Mouse (Mus musculus): ENCODE data around the gene Casc1. TPM values are rescaled to one million over a fixed set of nuclear protein-coding genes. Genes with fewer than 3 reads are reported as not detected.

The Casc1 gene
- polyA plus RNA-seq, 1 experiment = 1.6 TPM

DNA sequence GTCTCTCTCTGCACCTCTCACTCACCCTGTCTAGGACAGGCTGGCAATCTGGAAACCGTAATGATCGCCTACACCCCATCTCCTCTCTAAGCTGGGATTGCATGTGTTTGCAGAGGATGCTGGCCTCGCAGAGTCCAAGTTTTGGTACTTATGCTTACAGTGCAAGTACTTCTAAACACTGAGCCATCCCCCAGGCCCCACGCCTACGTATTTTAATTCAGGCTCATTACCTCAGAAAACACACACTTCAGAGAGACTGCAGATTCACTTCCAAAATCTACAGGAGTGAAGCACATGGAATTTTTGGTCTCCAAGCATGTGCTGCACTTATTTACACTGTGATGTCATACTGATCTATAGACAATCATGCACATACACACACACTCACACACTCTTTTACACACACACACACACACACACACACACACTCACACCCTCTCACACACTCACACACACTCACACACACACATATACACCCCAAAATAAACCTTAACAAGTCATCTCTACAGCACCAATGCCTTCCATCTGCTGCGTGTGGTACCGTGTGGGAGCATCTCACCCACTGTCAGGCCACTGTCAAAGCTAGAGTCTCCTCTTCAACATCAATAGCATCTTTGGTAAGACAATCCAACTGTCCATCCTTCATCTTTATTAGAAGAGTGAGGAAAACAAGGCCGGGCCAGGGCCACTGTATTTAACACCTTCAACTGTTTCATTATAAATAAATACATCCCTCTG is 12.7 kb downstream of the Casc1 start:
- 98% methylated on average over 8 of the region's 8 CpGs for WGBS
- no peaks in the 10 kb centered on the region for H3K27me3 ChIP-seq (ENCODE audit: control insufficient read depth, insufficient read depth, low read length)
- no peak for TF ChIP-seq CTCF (IDR thresholded peaks at IDR 0.05; ENCODE audit: borderline replicate concordance, control insufficient read depth, extremely low read depth, insufficient read depth, low read length, poor library complexity)
- TF ChIP-seq POLR2A (IDR thresholded peaks at IDR 0.05; ENCODE audit: control insufficient read depth, extremely low read depth, insufficient read depth, low read length, poor library complexity) = no peak
- H3K27ac ChIP-seq (ENCODE audit: control insufficient read depth, insufficient read depth, low read length) = no peak overlapping the region
- H3K4me1 ChIP-seq (replicated peaks; ENCODE audit: control insufficient read depth, insufficient read depth, low read length) = peaks cover 5% of the 10 kb centered on the region
- no peaks in the 10 kb centered on the region for H3K36me3 ChIP-seq (ENCODE audit: control insufficient read depth, insufficient read depth, low read length)
- no peak overlapping the region for H3K4me3 ChIP-seq (ENCODE audit: control insufficient read depth, insufficient read depth, low read length)
- no peak for DNase-seq

- DNase-seq = peak; percentile 47
- Histone ChIP-seq H3K27ac (ENCODE audit: control insufficient read depth, insufficient read depth, low read length) (peak overlapping the region; percentile 81), H3K27me3 (ENCODE audit: control insufficient read depth, insufficient read depth, low read length) (no peaks in the 10 kb centered on the region), H3K4me3 (ENCODE audit: control insufficient read depth, insufficient read depth, low read length) (no peak overlapping the region), H3K4me1 (replicated peaks; ENCODE audit: control insufficient read depth, insufficient read depth, low read length) (peaks cover 8% of the 10 kb centered on the region), H3K36me3 (ENCODE audit: control insufficient read depth, insufficient read depth, low read length) (no peaks in the 10 kb centered on the region)
- TF ChIP-seq POLR2A (IDR thresholded peaks at IDR 0.05; ENCODE audit: control insufficient read depth, extremely low read depth, insufficient read depth, low read length, poor library complexity) = no peak
- no peak for TF ChIP-seq CTCF (IDR thresholded peaks at IDR 0.05; ENCODE audit: borderline replicate concordance, control insufficient read depth, extremely low read depth, insufficient read depth, low read length, poor library complexity)
- WGBS = 17% methylated on average over 11 of the region's 11 CpGs
Measured at GRCm38 (mm10) chr6:145193446-145193845, 17.4 kb downstream of the Casc1 start.

GRCm38 (mm10) chr6:145193038-145193437 is 17.8 kb downstream of the Casc1 start:
- TF ChIP-seq POLR2A (IDR thresholded peaks at IDR 0.05; ENCODE audit: control insufficient read depth, extremely low read depth, insufficient read depth, low read length, poor library complexity) (no peak), CTCF (IDR thresholded peaks at IDR 0.05; ENCODE audit: borderline replicate concordance, control insufficient read depth, extremely low read depth, insufficient read depth, low read length, poor library complexity) (no peak)
- Histone ChIP-seq H3K4me1 (replicated peaks; ENCODE audit: control insufficient read depth, insufficient read depth, low read length) (peaks cover 8% of the 10 kb centered on the region), H3K27me3 (ENCODE audit: control insufficient read depth, insufficient read depth, low read length) (no peaks in the 10 kb centered on the region), H3K27ac (ENCODE audit: control insufficient read depth, insufficient read depth, low read length) (peak overlapping the region; percentile 81), H3K36me3 (ENCODE audit: control insufficient read depth, insufficient read depth, low read length) (no peaks in the 10 kb centered on the region), H3K4me3 (ENCODE audit: control insufficient read depth, insufficient read depth, low read length) (no peak overlapping the region)
- no peak for DNase-seq
- WGBS = 68% methylated on average over 3 of the region's 3 CpGs

DNA sequence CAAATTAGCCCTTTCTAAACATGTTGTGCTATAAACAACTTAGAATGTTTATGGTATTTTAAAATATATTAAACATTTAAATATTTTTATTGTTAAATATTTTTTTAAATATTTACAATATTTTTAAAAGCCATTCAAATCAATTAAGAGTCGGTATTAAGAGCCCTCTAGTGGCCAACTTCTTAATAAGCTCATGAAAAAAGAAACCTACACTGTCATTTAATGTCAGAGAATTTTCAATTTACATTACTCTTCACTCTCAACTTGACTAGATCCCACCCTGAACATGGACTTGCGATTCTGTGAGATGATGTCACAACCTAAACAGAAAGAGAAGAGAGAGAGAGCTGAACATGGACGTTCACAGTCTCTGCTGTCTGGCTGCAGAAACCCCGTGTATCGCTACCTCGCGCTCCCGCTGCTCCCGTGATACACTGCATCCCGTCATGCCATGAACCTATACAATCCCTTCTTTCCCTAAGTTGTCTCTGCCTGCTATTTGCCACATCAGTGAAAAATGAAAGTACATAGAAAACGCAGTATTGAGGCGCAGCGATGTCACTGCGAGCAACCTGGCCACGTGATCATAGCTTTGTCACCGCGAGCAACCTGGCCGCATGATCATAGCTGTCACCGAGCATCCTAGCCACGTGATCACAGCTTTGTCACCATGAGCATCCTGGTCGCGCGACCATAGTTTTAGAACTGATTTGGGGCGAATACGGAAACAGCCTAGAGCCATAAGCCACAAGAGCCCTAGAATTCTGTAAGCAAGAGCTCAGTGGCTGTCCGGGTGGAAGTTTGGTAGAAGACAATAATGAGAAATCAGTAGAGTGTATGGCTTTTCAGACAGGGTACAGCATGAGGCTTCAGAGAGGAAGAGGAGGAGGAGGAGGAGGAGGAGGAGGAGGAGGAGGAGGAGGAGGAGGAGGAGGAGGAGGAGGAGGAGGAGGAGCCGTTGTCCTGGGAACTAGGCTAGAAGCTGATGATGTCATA is 23.4 kb downstream of the Casc1 start:
- peak; percentile 28 for DNase-seq
- Histone ChIP-seq H3K27me3 (ENCODE audit: control insufficient read depth, insufficient read depth, low read length) (no peaks in the 10 kb centered on the region), H3K4me3 (ENCODE audit: control insufficient read depth, insufficient read depth, low read length) (peak overlapping the region; percentile 44), H3K27ac (ENCODE audit: control insufficient read depth, insufficient read depth, low read length) (peak overlapping the region; percentile 4; the same call in 1 of the 2 replicates), H3K36me3 (ENCODE audit: control insufficient read depth, insufficient read depth, low read length) (no peaks in the 10 kb centered on the region), H3K4me1 (replicated peaks; ENCODE audit: control insufficient read depth, insufficient read depth, low read length) (peaks cover 2% of the 10 kb centered on the region; the same call in 1 of the 2 replicates)
- WGBS = 47% methylated on average over 27 of the region's 27 CpGs
- TF ChIP-seq POLR2A (IDR thresholded peaks at IDR 0.05; ENCODE audit: control insufficient read depth, extremely low read depth, insufficient read depth, low read length, poor library complexity) (no peak), CTCF (IDR thresholded peaks at IDR 0.05; ENCODE audit: borderline replicate concordance, control insufficient read depth, extremely low read depth, insufficient read depth, low read length, poor library complexity) (no peak)

DNA sequence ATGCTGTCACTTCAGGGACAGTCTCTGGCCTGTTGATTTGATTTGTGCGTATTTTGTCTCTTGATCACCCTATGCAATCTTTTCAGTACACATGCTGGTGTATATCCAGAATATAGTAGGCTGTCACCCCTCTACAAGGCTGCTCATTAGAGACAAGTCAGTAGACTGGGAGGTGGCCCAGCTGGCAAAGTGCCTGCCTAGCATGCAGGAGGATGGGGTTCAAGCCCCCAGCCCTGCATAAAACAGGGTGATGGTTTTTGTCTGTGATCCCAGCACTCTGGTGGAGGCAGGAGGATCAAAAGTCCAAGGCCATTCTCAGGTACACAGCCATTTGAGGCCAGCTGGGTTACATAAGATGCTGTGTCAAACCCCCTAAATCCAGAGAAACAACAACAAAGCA is 24.7 kb downstream of the Casc1 start:
- Histone ChIP-seq H3K4me1 (replicated peaks; ENCODE audit: control insufficient read depth, insufficient read depth, low read length) (peaks cover 2% of the 10 kb centered on the region; the same call in 1 of the 2 replicates), H3K27ac (ENCODE audit: control insufficient read depth, insufficient read depth, low read length) (no peak overlapping the region), H3K4me3 (ENCODE audit: control insufficient read depth, insufficient read depth, low read length) (no peak overlapping the region), H3K27me3 (ENCODE audit: control insufficient read depth, insufficient read depth, low read length) (no peaks in the 10 kb centered on the region), H3K36me3 (ENCODE audit: control insufficient read depth, insufficient read depth, low read length) (no peaks in the 10 kb centered on the region)
- no peak for DNase-seq
- TF ChIP-seq CTCF (IDR thresholded peaks at IDR 0.05; ENCODE audit: borderline replicate concordance, control insufficient read depth, extremely low read depth, insufficient read depth, low read length, poor library complexity) (no peak), POLR2A (IDR thresholded peaks at IDR 0.05; ENCODE audit: control insufficient read depth, extremely low read depth, insufficient read depth, low read length, poor library complexity) (no peak)
- 91% methylated on average over 1 of the region's 1 CpGs for WGBS

DNA sequence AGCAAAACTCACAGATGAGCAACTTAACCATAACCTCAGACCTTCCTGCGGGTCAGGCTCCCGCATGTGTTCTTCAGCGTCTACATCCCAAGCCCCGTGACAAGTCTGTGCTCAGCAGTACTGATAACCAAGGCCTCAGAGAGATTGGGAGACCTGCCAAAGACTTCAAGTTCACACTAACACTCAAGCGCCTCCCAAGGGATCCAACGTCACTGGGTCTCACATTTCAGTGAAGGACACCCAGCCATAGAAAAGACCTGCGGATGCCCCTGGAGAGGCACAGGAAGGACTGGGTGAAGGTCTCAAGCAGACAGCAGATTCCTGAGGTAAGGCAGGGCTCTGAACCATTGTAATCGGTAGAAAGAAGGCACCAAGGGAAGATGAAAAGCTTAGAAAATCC is 28.8 kb downstream of the Casc1 start:
- no peak overlapping the region for H3K4me3 ChIP-seq (ENCODE audit: control insufficient read depth, insufficient read depth, low read length)
- H3K27ac ChIP-seq (ENCODE audit: control insufficient read depth, insufficient read depth, low read length) = no peak overlapping the region
- peaks cover 2% of the 10 kb centered on the region; the same call in 1 of the 2 replicates for H3K4me1 ChIP-seq (replicated peaks; ENCODE audit: control insufficient read depth, insufficient read depth, low read length)
- no peak for DNase-seq
- WGBS = 86% methylated on average over 8 of the region's 8 CpGs
- no peaks in the 10 kb centered on the region for H3K27me3 ChIP-seq (ENCODE audit: control insufficient read depth, insufficient read depth, low read length)
- H3K36me3 ChIP-seq (ENCODE audit: control insufficient read depth, insufficient read depth, low read length) = no peaks in the 10 kb centered on the region
- TF ChIP-seq CTCF (IDR thresholded peaks at IDR 0.05; ENCODE audit: borderline replicate concordance, control insufficient read depth, extremely low read depth, insufficient read depth, low read length, poor library complexity) = no peak
- TF ChIP-seq POLR2A (IDR thresholded peaks at IDR 0.05; ENCODE audit: control insufficient read depth, extremely low read depth, insufficient read depth, low read length, poor library complexity) = no peak

Data from thymus, adult 2 months (tissue).